Mouse (Mus musculus) C2C12 (cell line): ENCODE data around the gene Kif20b.

Source experiments
- CEBPB ChIP-seq: IDR thresholded peaks from one replicate; pipeline ENCODE4 v1.6.1; 2011; ENCODE audit warnings: low read depth, mild to moderate bottlenecking, control low read depth, moderate library complexity
- CTCF ChIP-seq: IDR thresholded peaks from one replicate; pipeline ENCODE4 v1.5.1; 2011; ENCODE audit not compliant: control insufficient read depth, insufficient read depth, insufficient read length
- FOSL1 ChIP-seq: IDR thresholded peaks from one replicate; pipeline ENCODE4 v1.8.0; 2011; ENCODE audit warnings: mild to moderate bottlenecking, low read length; ENCODE audit not compliant: poor library complexity, insufficient read depth, severe bottlenecking
- MAX ChIP-seq: IDR thresholded peaks from one replicate; pipeline ENCODE4 v1.6.1; 2011; ENCODE audit warnings: mild to moderate bottlenecking, control low read depth
- USF1 ChIP-seq: IDR thresholded peaks from one replicate; pipeline ENCODE4 v1.6.1; 2011; ENCODE audit warnings: low read depth, mild to moderate bottlenecking, control low read depth, moderate library complexity

GRCm38 (mm10) chr19:34959369-34959768 is 37.2 kb downstream of the Kif20b start:
- TF ChIP-seq CTCF (no peak), CEBPB (no peak), MAX (no peak), USF1 (no peak), FOSL1 (no peak)
